Mouse (Mus musculus): ENCODE measurements around the gene Eif6.
"Not testable (repeated sequence)": the region's sequence is repeated elsewhere in the genome, so short reads cannot be mapped to it uniquely, and the experiment has no call there.

Gene Eif6

GRCm38 (mm10) chr2:155826630-155827424, at the start of gene Eif6:
Gene Eif6, minus strand, starts transcription at chr2:155826925.
- DNase-seq (ENCODE audit: low read depth in 1 of 2, low spot score in 2 of 2), result peak; percentile 53 to 67

- no peak for DNase-seq (ENCODE audit: low read depth in 1 of 2, low spot score in 2 of 2)
Observed at GRCm38 (mm10) chr2:155873636-155874035, 46.9 kb upstream of the Eif6 start.

- DNase-seq (ENCODE audit: low read depth in 1 of 2, low spot score in 2 of 2), result no peak
Observed at GRCm38 (mm10) chr2:155872930-155873507, 46.3 kb upstream of the Eif6 start.

GRCm38 (mm10) chr2:155872486-155872885, 45.8 kb upstream of the Eif6 start:
- no peak for DNase-seq (ENCODE audit: low read depth in 1 of 2, low spot score in 2 of 2)

- DNase-seq (ENCODE audit: low read depth in 1 of 2, low spot score in 2 of 2), result no peak
Observed at GRCm38 (mm10) chr2:155869772-155870171, 43.0 kb upstream of the Eif6 start.

- no peak for DNase-seq (ENCODE audit: low read depth in 1 of 2, low spot score in 2 of 2)
Observed at GRCm38 (mm10) chr2:155868320-155868719, 41.6 kb upstream of the Eif6 start.

GRCm38 (mm10) chr2:155863301-155863867, 36.7 kb upstream of the Eif6 start:
- no peak for DNase-seq (ENCODE audit: low read depth in 1 of 2, low spot score in 2 of 2)

GRCm38 (mm10) chr2:155862573-155863300, 36.0 kb upstream of the Eif6 start:
- DNase-seq (ENCODE audit: low read depth in 1 of 2, low spot score in 2 of 2), result no peak

GRCm38 (mm10) chr2:155861581-155861980, 34.9 kb upstream of the Eif6 start:
- no peak for DNase-seq (ENCODE audit: low read depth in 1 of 2, low spot score in 2 of 2)

GRCm38 (mm10) chr2:155860102-155860501, 33.4 kb upstream of the Eif6 start:
- no peak for DNase-seq (ENCODE audit: low read depth in 1 of 2, low spot score in 2 of 2)

- DNase-seq (ENCODE audit: low read depth in 1 of 2, low spot score in 2 of 2), result no peak
Observed at GRCm38 (mm10) chr2:155852536-155852935, 25.8 kb upstream of the Eif6 start.

- DNase-seq (ENCODE audit: low read depth in 1 of 2, low spot score in 2 of 2), result no peak
Observed at GRCm38 (mm10) chr2:155850120-155850519, 23.4 kb upstream of the Eif6 start.

GRCm38 (mm10) chr2:155849464-155849863, 22.7 kb upstream of the Eif6 start:
- no peak for DNase-seq (ENCODE audit: low read depth in 1 of 2, low spot score in 2 of 2)

GRCm38 (mm10) chr2:155848291-155848690, 21.6 kb upstream of the Eif6 start:
- peak; percentile 18 to 57 for DNase-seq (ENCODE audit: low read depth in 1 of 2, low spot score in 2 of 2)

GRCm38 (mm10) chr2:155846930-155847329, 20.2 kb upstream of the Eif6 start:
- no peak for DNase-seq (ENCODE audit: low read depth in 1 of 2, low spot score in 2 of 2)

GRCm38 (mm10) chr2:155838961-155839360, 12.2 kb upstream of the Eif6 start:
- DNase-seq (ENCODE audit: low read depth in 1 of 2, low spot score in 2 of 2), result no peak

- DNase-seq (ENCODE audit: low read depth in 1 of 2, low spot score in 2 of 2), result no peak
Observed at GRCm38 (mm10) chr2:155837961-155838360, 11.2 kb upstream of the Eif6 start.

GRCm38 (mm10) chr2:155834732-155835131, 8.0 kb upstream of the Eif6 start, which contains the start of gene Fam83c:
Gene Fam83c, minus strand, starts transcription at chr2:155834854.
- no peak for DNase-seq (ENCODE audit: low read depth in 1 of 2, low spot score in 2 of 2)

- DNase-seq (ENCODE audit: low read depth in 1 of 2, low spot score in 2 of 2), result not testable (repeated sequence)
Observed at GRCm38 (mm10) chr2:155832087-155832486, 5.4 kb upstream of the Eif6 start.

- DNase-seq (ENCODE audit: low read depth in 1 of 2, low spot score in 2 of 2), result no peak
Observed at GRCm38 (mm10) chr2:155831302-155831701, 4.6 kb upstream of the Eif6 start.

- DNase-seq (ENCODE audit: low read depth in 1 of 2, low spot score in 2 of 2), result no peak
Observed at GRCm38 (mm10) chr2:155830841-155831240, 4.1 kb upstream of the Eif6 start.
